In genomic region chr1:84211507-84211906, GRCm38 (mm10) we compare ENCODE assay signal across 17 mouse cellular contexts.
A peak's percentile ranks its signal among the peaks of the same experiment; 100 is the strongest.
DNase-seq lines count a peak whose midpoint lies in the region; ATAC-seq and TF ChIP-seq lines count a peak whose summit lies in the region.
"Had no signal": no experiment of that assay in that cellular context is flagged by ENCODE, and none has a peak within 500 bp of the region (broad histone marks: within the 10 kb centered on the region; RNA-seq: fewer than 3 reads in every experiment).

No protein-coding gene starts in this region.

- no peaks in the 10 kb centered on the region for H3K36me3 ChIP-seq in hindbrain, embryonic 13.5 days
- no peaks in the 10 kb centered on the region for H3K36me3 ChIP-seq in hindbrain, embryonic 11.5 days (ENCODE audit: control insufficient read depth, insufficient read depth, low read length)
- H3K36me3 ChIP-seq in midbrain, postnatal 0 days (ENCODE audit: insufficient read depth, low read length) = no peaks in the 10 kb centered on the region
- H3K36me3 ChIP-seq in midbrain, embryonic 11.5 days (ENCODE audit: control insufficient read depth, insufficient read depth, low read length) = no peaks in the 10 kb centered on the region
- no peaks in the 10 kb centered on the region for H3K36me3 ChIP-seq in hindbrain, postnatal 0 days (ENCODE audit: insufficient read depth, low read length)
- H3K36me3 ChIP-seq: embryonic facial prominence, embryonic 13.5 days; heart, embryonic 13.5 days had no signal

- no peak for DNase-seq in hindbrain, embryonic 11.5 days (ENCODE audit: low spot score)
- peak; percentile 11 for DNase-seq in midbrain, postnatal 0 days (ENCODE audit: low spot score)
- DNase-seq in midbrain, embryonic 11.5 days (ENCODE audit: low spot score, missing footprints) = no peak
- DNase-seq in hindbrain, postnatal 0 days (ENCODE audit: low spot score) = peak; percentile 23
- peak; percentile 6 for DNase-seq in retina, embryonic 14.5 days (ENCODE audit: low spot score)
- DNase-seq in layer of hippocampus, adult 18-20 months (ENCODE audit: low spot score in 2 of 2) = no peak
- DNase-seq: cerebellum, postnatal 14 days; heart, postnatal 36 days; kidney, postnatal 10 days; left cerebral cortex, postnatal 4 days; lung, adult 18-20 months; right cerebral cortex, postnatal 14 days; thymus, postnatal 25 days had no signal

- H3K27ac ChIP-seq in hindbrain, embryonic 13.5 days = peak overlapping the region; percentile 24; the same call in 1 of the 2 replicates
- no peak overlapping the region for H3K27ac ChIP-seq in hindbrain, embryonic 11.5 days (ENCODE audit: low read depth, low read length)
- no peak overlapping the region for H3K27ac ChIP-seq in midbrain, postnatal 0 days (ENCODE audit: low read depth, low read length)
- no peak overlapping the region for H3K27ac ChIP-seq in midbrain, embryonic 11.5 days (ENCODE audit: low read depth, low read length)
- no peak overlapping the region for H3K27ac ChIP-seq in hindbrain, postnatal 0 days
- H3K27ac ChIP-seq: embryonic facial prominence, embryonic 13.5 days; heart, embryonic 13.5 days had no signal

- H3K9me3 ChIP-seq in hindbrain, embryonic 13.5 days = no peaks in the 10 kb centered on the region
- no peaks in the 10 kb centered on the region for H3K9me3 ChIP-seq in hindbrain, embryonic 11.5 days (ENCODE audit: control insufficient read depth, low read length)
- H3K9me3 ChIP-seq in midbrain, postnatal 0 days (ENCODE audit: low read length) = no peaks in the 10 kb centered on the region
- no peaks in the 10 kb centered on the region for H3K9me3 ChIP-seq in midbrain, embryonic 11.5 days (ENCODE audit: control insufficient read depth, low read length)
- H3K9me3 ChIP-seq in hindbrain, postnatal 0 days (ENCODE audit: low read length) = no peaks in the 10 kb centered on the region
- H3K9me3 ChIP-seq: embryonic facial prominence, embryonic 13.5 days; heart, embryonic 13.5 days had no signal

- TF ChIP-seq CTCF in midbrain, postnatal 0 days (IDR thresholded peaks at IDR 0.05) = no peak
- TF ChIP-seq CTCF in hindbrain, postnatal 0 days (IDR thresholded peaks at IDR 0.05; ENCODE audit: low read depth) = no peak

- no peak overlapping the region for H3K4me3 ChIP-seq in hindbrain, embryonic 13.5 days
- no peak overlapping the region for H3K4me3 ChIP-seq in hindbrain, embryonic 11.5 days (ENCODE audit: low read depth, low read length)
- H3K4me3 ChIP-seq in midbrain, postnatal 0 days (ENCODE audit: low read depth, low read length) = no peak overlapping the region
- no peak overlapping the region for H3K4me3 ChIP-seq in midbrain, embryonic 11.5 days (ENCODE audit: low read depth, low read length)
- H3K4me3 ChIP-seq in hindbrain, postnatal 0 days (ENCODE audit: low read length) = no peak overlapping the region
- H3K4me3 ChIP-seq: embryonic facial prominence, embryonic 13.5 days; heart, embryonic 13.5 days had no signal

- H3K27me3 ChIP-seq in hindbrain, embryonic 13.5 days = no peaks in the 10 kb centered on the region
- no peaks in the 10 kb centered on the region for H3K27me3 ChIP-seq in hindbrain, embryonic 11.5 days (ENCODE audit: control insufficient read depth, insufficient read depth, low read length)
- H3K27me3 ChIP-seq in midbrain, postnatal 0 days (ENCODE audit: insufficient read depth, low read length) = no peaks in the 10 kb centered on the region
- no peaks in the 10 kb centered on the region for H3K27me3 ChIP-seq in midbrain, embryonic 11.5 days (ENCODE audit: control insufficient read depth, insufficient read depth, low read length)
- H3K27me3 ChIP-seq in hindbrain, postnatal 0 days (ENCODE audit: insufficient read depth, low read length) = no peaks in the 10 kb centered on the region
- H3K27me3 ChIP-seq: embryonic facial prominence, embryonic 13.5 days; heart, embryonic 13.5 days had no signal

- 33% methylated on average over 9 of the region's 9 CpGs for WGBS in hindbrain, embryonic 13.5 days
- WGBS in hindbrain, embryonic 11.5 days = 71% methylated on average over 9 of the region's 9 CpGs
- WGBS in midbrain, postnatal 0 days = 32% methylated on average over 9 of the region's 9 CpGs
- 71% methylated on average over 9 of the region's 9 CpGs for WGBS in midbrain, embryonic 11.5 days
- 26% methylated on average over 9 of the region's 9 CpGs for WGBS in hindbrain, postnatal 0 days

- no peak for ATAC-seq in hindbrain, embryonic 13.5 days (ENCODE audit: low FRiP score)
- ATAC-seq in hindbrain, embryonic 11.5 days (ENCODE audit: low FRiP score) = no peak
- ATAC-seq in midbrain, postnatal 0 days (ENCODE audit: low FRiP score) = no peak
- ATAC-seq in midbrain, embryonic 11.5 days (ENCODE audit: low FRiP score) = no peak
- no peak for ATAC-seq in hindbrain, postnatal 0 days
- ATAC-seq: intestine, embryonic 16.5 days had no signal

- H3K4me1 ChIP-seq in hindbrain, embryonic 13.5 days (replicated peaks) = peaks cover 17% of the 10 kb centered on the region
- H3K4me1 ChIP-seq in hindbrain, embryonic 11.5 days (replicated peaks; ENCODE audit: control insufficient read depth, insufficient read depth, low read length) = no peaks in the 10 kb centered on the region
- H3K4me1 ChIP-seq in midbrain, postnatal 0 days (ENCODE audit: insufficient read depth, low read length) = no peaks in the 10 kb centered on the region
- H3K4me1 ChIP-seq in midbrain, embryonic 11.5 days (ENCODE audit: control insufficient read depth, insufficient read depth, low read length) = no peaks in the 10 kb centered on the region
- no peaks in the 10 kb centered on the region; the same call in 1 of the 2 replicates for H3K4me1 ChIP-seq in hindbrain, postnatal 0 days (ENCODE audit: insufficient read depth, low read length)
- H3K4me1 ChIP-seq: embryonic facial prominence, embryonic 13.5 days; heart, embryonic 13.5 days had no signal

- peak overlapping the region; percentile 11 for H3K4me2 ChIP-seq in hindbrain, embryonic 13.5 days
- no peak overlapping the region for H3K4me2 ChIP-seq in hindbrain, embryonic 11.5 days (replicated peaks; ENCODE audit: low read depth, low read length)
- H3K4me2 ChIP-seq in midbrain, postnatal 0 days (ENCODE audit: low read depth, low read length, poor library complexity, severe bottlenecking) = peak overlapping the region; percentile 7; the same call in 1 of the 2 replicates
- no peak overlapping the region for H3K4me2 ChIP-seq in midbrain, embryonic 11.5 days
- H3K4me2 ChIP-seq in hindbrain, postnatal 0 days (ENCODE audit: low read depth, low read length) = peak overlapping the region; percentile 32; the same call in 1 of the 2 replicates
- H3K4me2 ChIP-seq: embryonic facial prominence, embryonic 13.5 days; heart, embryonic 13.5 days had no signal

- H3K9ac ChIP-seq in hindbrain, embryonic 13.5 days = no peak overlapping the region
- no peak overlapping the region for H3K9ac ChIP-seq in hindbrain, embryonic 11.5 days (ENCODE audit: low read depth, low read length)
- no peak overlapping the region for H3K9ac ChIP-seq in midbrain, postnatal 0 days (replicated peaks; ENCODE audit: low read length, poor library complexity, severe bottlenecking)
- H3K9ac ChIP-seq in midbrain, embryonic 11.5 days (ENCODE audit: low read length) = no peak overlapping the region
- H3K9ac ChIP-seq in hindbrain, postnatal 0 days (replicated peaks; ENCODE audit: low read length) = no peak overlapping the region
- H3K9ac ChIP-seq: embryonic facial prominence, embryonic 13.5 days; heart, embryonic 13.5 days had no signal

Comparison
In these comparisons a context has a peak if more than half of its experiments do, and no peak if none do; other contexts are left out.
1. H3K4me2 ChIP-seq: peak in hindbrain, embryonic 13.5 days (single experiment), midbrain, postnatal 0 days (single experiment) and hindbrain, postnatal 0 days (single experiment); none in hindbrain, embryonic 11.5 days (single experiment) and midbrain, embryonic 11.5 days (single experiment).
2. DNase-seq: peak in midbrain, postnatal 0 days (single experiment), hindbrain, postnatal 0 days (single experiment) and retina, embryonic 14.5 days (single experiment); none in hindbrain, embryonic 11.5 days (single experiment), midbrain, embryonic 11.5 days (single experiment) and layer of hippocampus, adult 18-20 months (0 of 2).